Mouse (Mus musculus) cerebellum, adult 8-10 months (tissue): Measurements from ENCODE around the gene Ngrn.
A peak's percentile ranks its signal among the peaks of the same experiment; 100 is the strongest.

Source experiments
- DNase-seq: peaks from one replicate; pipeline ENCODE4 v3.0.0; 2022

The Ngrn gene

GRCm38 (mm10) chr7:80260625-80261371, at the start of gene Ngrn:
TSS of gene Ngrn (plus strand) at chr7:80261215.
- peak; percentile 76 for DNase-seq

GRCm38 (mm10) chr7:80213604-80214003, 47.4 kb upstream of the Ngrn start:
- no peak for DNase-seq

GRCm38 (mm10) chr7:80214459-80214858, 46.6 kb upstream of the Ngrn start:
- DNase-seq, result no peak

DNA sequence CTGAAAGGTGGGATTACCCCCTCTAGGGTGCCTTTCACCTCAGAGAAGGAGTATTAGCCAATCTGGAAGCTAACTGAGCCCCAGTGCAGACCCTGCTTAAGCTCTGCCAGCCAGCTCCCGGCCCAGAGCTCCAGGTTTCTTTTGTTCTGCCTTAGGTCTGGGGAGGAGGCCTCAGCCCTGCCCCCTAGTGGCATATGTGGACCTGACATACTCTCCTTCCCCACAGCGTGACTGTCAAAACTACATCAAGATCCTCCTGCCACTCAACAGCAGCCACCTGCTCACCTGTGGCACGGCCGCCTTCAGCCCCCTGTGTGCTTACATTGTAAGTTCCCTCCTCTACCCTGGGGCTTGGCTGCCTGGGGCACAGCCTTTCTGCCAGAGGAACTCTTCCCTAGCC, 45.6 kb upstream of the Ngrn start:
- peak; percentile 79 for DNase-seq

- DNase-seq, result no peak
These were observed 44.4 kb upstream of the Ngrn start for GRCm38 (mm10) chr7:80216566-80216965.

GRCm38 (mm10) chr7:80218666-80219065, 42.3 kb upstream of the Ngrn start:
- no peak for DNase-seq

- DNase-seq, result no peak
These were observed 40.7 kb upstream of the Ngrn start for GRCm38 (mm10) chr7:80220237-80220797.

DNA sequence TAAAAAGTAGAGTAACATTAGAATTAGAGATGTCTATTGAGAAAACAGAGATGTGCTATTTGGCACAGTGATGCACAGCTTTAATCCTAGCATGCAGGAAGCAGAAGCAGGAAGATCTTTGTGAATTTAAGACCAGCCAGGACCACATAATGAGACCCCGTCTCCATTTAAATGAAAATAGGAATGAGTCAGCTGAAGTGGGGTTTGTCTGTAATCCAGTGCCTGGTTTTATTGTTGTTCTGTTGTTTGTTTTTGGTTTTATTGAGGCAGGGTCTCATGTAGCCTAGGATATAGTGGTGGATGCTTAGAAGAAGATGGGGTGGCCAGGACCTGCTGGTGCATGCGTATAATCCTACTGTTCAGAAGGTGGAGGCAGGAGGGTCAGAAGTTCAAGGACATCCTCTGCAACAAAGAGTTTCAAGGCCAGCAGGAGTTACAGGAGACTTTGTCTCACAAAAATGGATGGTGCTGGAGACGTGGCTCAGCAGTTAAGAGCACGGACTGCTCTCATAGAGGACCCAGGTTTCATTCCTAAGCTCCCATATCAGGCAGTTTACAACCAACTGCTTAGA, 39.8 kb upstream of the Ngrn start:
- no peak for DNase-seq

GRCm38 (mm10) chr7:80227065-80227464, 34.0 kb upstream of the Ngrn start:
- no peak for DNase-seq

DNA sequence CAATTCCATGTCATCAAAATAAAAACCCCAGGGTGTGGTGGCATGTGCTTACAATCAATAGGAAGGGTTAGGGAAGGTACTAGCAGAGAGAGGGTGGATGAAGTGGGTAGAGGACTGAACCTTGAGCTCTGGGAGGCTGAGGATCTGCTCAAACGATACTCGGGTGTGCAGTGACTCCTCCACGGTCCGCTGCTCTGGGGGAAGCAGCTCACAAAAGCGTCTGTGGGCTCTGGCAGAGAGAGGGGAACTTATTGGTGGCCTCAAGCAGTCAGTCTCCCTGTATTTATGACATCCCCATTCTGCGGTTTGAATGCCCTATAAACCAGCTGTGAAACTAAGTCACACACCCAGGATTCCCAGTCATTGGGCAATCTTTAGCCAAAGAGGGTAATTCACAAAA, 30.8 kb upstream of the Ngrn start:
- no peak for DNase-seq

- DNase-seq, result no peak
These were observed 29.0 kb upstream of the Ngrn start for GRCm38 (mm10) chr7:80231971-80232488.

- DNase-seq, result peak; percentile 92
These were observed 28.5 kb upstream of the Ngrn start, which contains the start of the genes Cib1 and Gdpgp1 for GRCm38 (mm10) chr7:80232489-80233029. TSS of gene Cib1 (minus strand) at chr7:80232813. TSS of gene Gdpgp1 (plus strand) at chr7:80232865.

DNA sequence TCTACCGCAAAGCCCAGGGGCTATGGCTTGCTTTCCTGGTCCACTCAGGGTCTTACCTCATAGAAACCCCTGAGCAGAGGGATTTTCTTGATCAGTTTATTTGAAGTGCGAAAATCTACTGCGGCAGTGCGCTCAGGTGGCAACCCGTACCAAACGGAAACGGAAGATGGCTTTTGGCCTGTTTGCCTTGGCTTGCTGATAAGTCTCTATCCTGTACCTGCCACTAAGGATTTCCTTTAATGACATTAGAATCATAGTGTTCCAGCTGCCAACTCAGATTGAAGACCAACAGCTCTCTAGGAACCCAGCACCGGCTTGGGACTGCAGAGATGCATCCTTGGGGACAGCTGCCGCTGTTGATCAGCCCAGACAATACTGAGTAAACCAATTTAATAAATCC, 27.2 kb upstream of the Ngrn start:
- DNase-seq, result no peak

- no peak for DNase-seq
These were observed 22.5 kb upstream of the Ngrn start for GRCm38 (mm10) chr7:80238542-80238941.

GRCm38 (mm10) chr7:80241661-80242060, 19.4 kb upstream of the Ngrn start:
- DNase-seq, result no peak

DNA sequence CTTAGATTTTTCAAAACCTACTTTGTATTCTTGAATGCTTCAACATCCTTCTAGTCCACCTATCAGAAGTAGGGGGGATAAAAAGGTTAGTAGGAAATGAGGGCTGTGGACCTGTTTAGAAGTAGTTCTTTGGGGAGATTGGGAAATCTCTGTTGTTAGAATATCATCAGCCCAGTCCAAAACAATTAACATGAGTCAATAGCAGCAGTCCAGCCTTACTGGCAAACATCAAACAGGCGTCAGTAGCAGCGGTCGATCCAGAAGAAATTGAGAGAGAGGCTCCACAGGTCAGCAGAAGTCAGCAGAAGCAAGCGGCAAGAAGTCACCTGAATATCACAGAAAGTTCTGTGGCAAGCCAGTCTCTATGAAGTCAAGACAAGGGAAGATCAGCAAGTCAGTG, 16.2 kb upstream of the Ngrn start:
- no peak for DNase-seq

- DNase-seq, result peak; percentile 94
These were observed 14.8 kb upstream of the Ngrn start, which contains the start of gene Ttll13 for GRCm38 (mm10) chr7:80246148-80246721. TSS of gene Ttll13 (plus strand) at chr7:80246376.

GRCm38 (mm10) chr7:80246859-80247258, 14.2 kb upstream of the Ngrn start:
- DNase-seq, result no peak

- DNase-seq, result no peak
These were observed 8.6 kb upstream of the Ngrn start for GRCm38 (mm10) chr7:80252437-80252836.

- DNase-seq, result no peak
These were observed 8.1 kb upstream of the Ngrn start for GRCm38 (mm10) chr7:80252886-80253285.

DNA sequence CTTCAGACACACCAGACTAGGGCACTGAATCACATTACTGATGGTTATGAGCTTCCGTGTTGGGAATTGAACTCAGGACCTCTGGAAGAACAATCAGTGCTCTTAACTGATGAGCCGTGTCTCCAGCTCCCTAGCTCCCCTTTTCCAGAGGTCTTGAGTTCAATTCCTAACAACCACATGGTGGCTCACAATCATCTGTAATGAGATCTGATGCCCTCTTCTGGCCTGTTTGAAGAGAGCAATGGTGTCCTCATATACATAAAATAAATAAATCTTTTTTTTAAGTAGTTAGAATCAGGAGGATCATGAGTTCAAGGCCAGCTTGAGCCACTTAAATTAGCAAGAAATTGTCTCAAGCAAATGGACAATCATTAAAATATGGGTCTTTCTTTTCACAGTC, 5.0 kb upstream of the Ngrn start:
- no peak for DNase-seq

DNA sequence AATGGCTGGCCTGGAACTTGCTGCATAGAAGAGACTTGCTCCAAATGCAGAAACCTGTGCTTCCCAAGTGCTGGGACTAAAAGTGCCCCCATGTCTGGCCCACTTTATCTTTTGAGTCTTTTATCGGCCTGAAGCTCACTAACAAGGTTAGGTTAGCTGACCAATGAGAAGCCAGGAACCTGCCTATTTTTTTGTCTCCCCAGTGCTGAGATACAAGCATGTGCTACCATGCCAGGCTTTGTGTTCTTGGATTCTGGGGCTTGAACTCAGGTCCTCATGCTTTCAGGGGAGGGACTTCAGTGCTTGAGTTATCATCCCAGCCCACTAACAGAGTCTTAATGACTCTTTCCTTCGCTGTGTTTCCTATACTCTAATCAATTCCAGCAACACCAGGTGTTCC, 3.3 kb upstream of the Ngrn start:
- no peak for DNase-seq

DNA sequence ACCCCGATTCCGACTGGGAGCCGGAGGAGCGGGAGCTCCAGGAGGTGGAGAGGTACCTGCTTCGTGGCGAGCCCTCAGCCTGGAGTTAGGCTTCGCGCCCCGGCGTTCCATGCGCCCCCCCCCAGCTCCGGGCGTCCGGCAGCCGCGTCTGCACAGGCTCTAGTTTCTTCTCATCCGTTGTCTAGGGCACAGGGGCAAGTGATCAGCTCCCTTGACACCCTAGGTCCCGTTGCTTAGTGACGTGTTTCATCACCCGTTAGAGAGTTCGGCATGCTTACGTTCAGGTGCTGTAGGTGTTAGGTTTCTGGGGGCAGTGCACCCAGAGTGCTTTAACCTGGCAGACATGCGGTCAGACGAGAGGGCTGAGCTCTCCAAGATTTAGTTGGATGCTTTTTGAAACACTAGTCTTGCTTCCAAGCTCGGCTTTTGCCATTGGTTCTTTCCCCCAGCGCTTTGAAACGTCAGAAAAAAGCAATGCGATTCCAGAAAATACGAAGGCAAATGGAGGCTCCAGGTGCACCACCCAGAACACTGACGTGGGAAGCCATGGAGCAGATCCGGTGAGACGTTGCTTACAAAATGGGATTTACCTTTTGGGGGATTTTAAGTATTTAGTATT, 466 bp downstream of the Ngrn start:
- no peak for DNase-seq
